Mouse (Mus musculus) liver, embryonic 14.5 days (tissue): Measurements from ENCODE around the gene Tmed9. TPM values are rescaled to one million over a fixed set of nuclear protein-coding genes. Genes with fewer than 3 reads are reported as not detected.
"Not testable (repeated sequence)": the region's sequence is repeated elsewhere in the genome, so short reads cannot be mapped to it uniquely, and the experiment has no call there.

Source experiments
- ATAC-seq: fragments of 200-750 bp; cut with Nextera tagmentation; 2 replicates; pipeline ENCODE4 v1.8.0; 2017; ENCODE audit warnings: moderate number of reproducible peaks, mild to moderate bottlenecking, moderate library complexity; ENCODE audit not compliant: insufficient read depth
- DNase-seq, 3 experiments: peaks; one replicate each; pipeline ENCODE4 v3.0.0-alpha.2; 2012 to 2013; ENCODE audit warnings: low read depth in 3 of 3, low spot score in 3 of 3
- H3K27ac ChIP-seq: fragments of 300-500 bp; sonication (generic); 2 replicates; pipeline ENCODE4 v1.5.1; 2014; ENCODE audit warnings: moderate library complexity, mild to moderate bottlenecking, control low read depth, inconsistent platforms
- H3K27me3 ChIP-seq: fragments of 300-500 bp; sonication (generic); 2 replicates; pipeline ENCODE4 v1.6.1; 2014; ENCODE audit warnings: mild to moderate bottlenecking, low read length, moderate library complexity; ENCODE audit not compliant: control insufficient read depth, insufficient read depth
- H3K36me3 ChIP-seq: fragments of 300-500 bp; sonication (generic); replicated peaks from 2 replicates; pipeline ENCODE4 v1.6.1; 2014; ENCODE audit warnings: low read depth; ENCODE audit not compliant: control insufficient read depth, insufficient read depth
- H3K4me1 ChIP-seq, 2 experiments: fragments of 200-500 bp in 1 of 2; fragments of 300-500 bp in 1 of 2; sonication (generic) in 1 of 2; replicated peaks; 2 replicates each; pipeline ENCODE4 v1.6.1; 2012 to 2014; ENCODE audit warnings: antibody characterized with exemption in 1 of 2, inconsistent platforms in 1 of 2, low read length in 1 of 2; ENCODE audit not compliant: control insufficient read depth in 2 of 2, insufficient read depth in 2 of 2
- H3K4me2 ChIP-seq: fragments of 300-500 bp; sonication (generic); 2 replicates; pipeline ENCODE4 v1.6.1; 2014; ENCODE audit warnings: low read depth, mild to moderate bottlenecking, control low read depth, moderate library complexity
- H3K4me3 ChIP-seq, 2 experiments: fragments of 200-500 bp in 1 of 2; fragments of 300-500 bp in 1 of 2; sonication (generic) in 1 of 2; 2 replicates each; pipeline ENCODE4 v1.5.1; 2012 to 2014; ENCODE audit warnings: low read depth in 2 of 2, low read length in 2 of 2, mild to moderate bottlenecking in 2 of 2, control low read depth in 1 of 2, inconsistent platforms in 1 of 2, moderate library complexity in 1 of 2; ENCODE audit not compliant: insufficient read depth in 1 of 2
- H3K9ac ChIP-seq: fragments of 300-500 bp; sonication (generic); replicated peaks from 2 replicates; pipeline ENCODE4 v1.6.1; 2014; ENCODE audit warnings: mild to moderate bottlenecking, control low read depth, moderate library complexity
- H3K9me3 ChIP-seq: fragments of 300-500 bp; sonication (generic); 2 replicates; pipeline ENCODE4 v1.6.1; 2016; ENCODE audit warnings: low read length, mixed read lengths; ENCODE audit not compliant: control insufficient read depth
- CTCF ChIP-seq: IDR thresholded peaks from 2 replicates; pipeline ENCODE4 v1.5.1; 2016; ENCODE audit warnings: antibody characterized with exemption, low read depth, control low read depth
- EP300 ChIP-seq: IDR thresholded peaks from 2 replicates; pipeline ENCODE4 v1.6.1; 2016; ENCODE audit warnings: antibody characterized with exemption, low read depth
- WGBS: fragments of 180-500 bp; shearing (Covaris S2); extraction: QIAGEN DNeasy Blood & Tissue Kit; methylation state at CpG from one replicate; pipeline ENCODE4 v1.1.7; 2014; ENCODE audit not compliant: insufficient replicate concordance; 5-methylcytosine and 5-hydroxymethylcytosine counted together
- polyA plus RNA-seq, 2 experiments: library from polyadenylated mRNA; depleted of rRNA in 1 of 2; stranded (reverse) in 1 of 2; unstranded in 1 of 2; fragments of >200 nt; fragmentation: Nextera tagmentation in 1 of 2; extraction: Ambion mirVana in 1 of 2; gene quantifications; 2 replicates each; pipeline versions ENCODE4 v1.2.1 to v1.2.3; 2012 to 2014

Gene Tmed9
- polyA plus RNA-seq, 2 experiments: 20.7 to 58.3 TPM

DNA sequence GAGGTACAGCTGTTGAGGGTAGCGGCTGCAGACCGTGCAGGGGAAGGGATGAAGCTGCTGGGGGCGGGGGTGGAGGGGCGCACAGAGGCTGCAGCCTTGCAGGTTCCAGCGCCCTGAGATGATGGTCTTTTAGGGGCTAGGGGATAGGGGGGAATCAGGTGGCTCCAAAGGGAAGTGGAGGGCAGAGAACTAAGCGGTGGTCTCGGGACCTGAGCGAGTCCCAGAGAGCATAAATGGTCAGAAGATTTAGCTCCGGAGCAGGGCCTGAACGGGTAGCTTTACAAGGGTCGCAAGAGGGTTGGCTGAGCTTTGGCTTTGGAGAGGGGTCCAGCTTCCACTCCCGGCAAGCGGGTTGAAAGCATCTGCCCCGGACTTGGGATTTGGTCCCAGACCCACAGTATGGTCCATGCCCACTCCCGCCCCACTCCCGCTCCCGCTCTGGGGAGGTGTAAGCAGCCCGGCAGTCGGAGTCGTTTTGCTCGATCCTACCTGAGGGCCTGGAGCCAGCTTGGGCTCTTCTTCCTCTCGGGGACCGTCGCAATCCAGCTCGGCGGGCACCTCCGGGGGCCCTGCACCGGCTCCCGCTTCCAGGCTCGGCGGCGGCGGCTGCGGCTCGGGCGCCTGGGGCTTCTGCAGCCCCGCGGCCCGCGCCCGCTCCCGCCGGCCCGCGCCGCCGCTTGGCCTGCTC lies 3.1 kb upstream of the Tmed9 start:
- 1% methylated on average over 39 of the region's 47 CpGs for WGBS
- peak overlapping the region; percentile 81 for H3K4me2 ChIP-seq
- peak overlapping the region; percentile 91 for H3K9ac ChIP-seq
- H3K27ac ChIP-seq: peak overlapping the region; percentile 56
- no peaks in the 10 kb centered on the region for H3K27me3 ChIP-seq
- ATAC-seq (peak; percentile 72), DNase-seq (no peak)
- no peak for TF ChIP-seq CTCF
- no peak for TF ChIP-seq EP300
- H3K4me3 ChIP-seq: peak overlapping the region; percentile 86 to 94
- peaks cover 8 to 16% of the 10 kb centered on the region in 2 experiments for H3K4me1 ChIP-seq
- H3K36me3 ChIP-seq: no peaks in the 10 kb centered on the region; the same call in 1 of the 2 replicates
- H3K9me3 ChIP-seq: no peaks in the 10 kb centered on the region

DNA sequence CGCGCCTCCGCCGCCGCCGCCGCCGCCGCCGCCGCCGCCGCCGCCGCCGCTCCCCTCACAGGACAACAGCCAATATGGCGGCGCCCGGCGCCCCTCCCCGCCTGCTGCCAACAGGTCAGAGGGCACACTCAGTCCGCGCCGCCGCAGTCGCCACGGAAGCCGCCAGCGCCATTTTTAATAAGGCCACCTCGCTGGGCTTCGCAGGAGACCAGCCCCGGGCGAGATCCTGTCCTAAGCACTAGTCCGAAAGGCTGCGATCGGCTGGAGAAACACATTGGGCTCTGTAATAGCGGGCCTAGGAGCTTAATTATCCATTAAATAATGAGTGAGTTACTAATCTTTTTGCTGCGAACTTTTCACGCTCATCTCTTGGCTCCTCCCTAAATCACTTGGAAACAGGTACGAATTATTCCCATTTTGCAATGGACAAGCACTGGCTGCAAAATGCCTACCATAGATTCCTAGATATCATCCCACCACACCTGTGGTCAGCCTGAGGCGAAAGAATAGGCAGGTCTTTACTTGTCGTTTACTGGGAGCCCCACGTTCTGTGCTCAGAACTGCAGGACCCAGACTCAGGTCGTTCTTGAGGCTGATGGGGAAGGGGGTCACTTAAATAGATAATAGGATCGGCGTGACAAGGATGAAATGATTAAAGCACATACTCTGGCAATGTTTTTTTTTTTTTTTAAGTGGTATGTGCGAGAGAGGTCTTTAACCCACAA lies 2.3 kb upstream of the Tmed9 start, which contains the start of gene Fam193b:
Gene Fam193b (minus strand): TSS at position 94 of the 725 bp plus-strand sequence.
- Histone ChIP-seq H3K4me3 (peak within 1 kb of the TSS; percentile 86 to 94), H3K27ac (peak within 1 kb of the TSS; percentile 56), H3K27me3 (no peaks in the 10 kb centered on the region), H3K4me1 (peaks cover 8 to 16% of the 10 kb centered on the region in 2 experiments), H3K9ac (peak within 1 kb of the TSS; percentile 91), H3K9me3 (no peaks in the 10 kb centered on the region), H3K36me3 (no peaks in the 10 kb centered on the region), H3K4me2 (peak within 1 kb of the TSS; percentile 86)
- DNase-seq (peak; percentile 82 to 87 (median 84)), ATAC-seq (peak; percentile 93)
- WGBS: 1% methylated on average over 45 of the region's 47 CpGs
- TF ChIP-seq CTCF (no peak), EP300 (no peak)

DNA sequence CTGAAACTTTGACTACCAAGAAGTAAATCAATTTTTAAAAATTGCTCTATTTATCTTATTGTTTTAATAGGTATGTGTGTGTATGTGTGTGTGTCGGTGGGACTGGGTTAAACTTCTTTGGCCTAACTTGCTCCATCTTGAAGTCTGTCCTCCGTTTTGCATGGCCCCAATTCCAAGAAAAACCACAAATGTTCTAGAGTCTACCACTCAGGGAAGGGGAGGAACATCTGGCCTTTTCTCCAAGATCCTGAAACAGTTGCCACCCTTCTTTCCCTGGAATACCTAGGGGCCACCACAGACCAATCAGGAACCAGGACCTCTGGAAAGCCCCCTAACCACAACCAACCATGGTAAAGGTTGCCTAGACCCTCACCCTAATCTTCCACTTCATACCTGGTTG lies 1.6 kb upstream of the Tmed9 start:
- no peak overlapping the region for H3K27ac ChIP-seq
- DNase-seq: peak in 1 of 3 experiments; percentile 56
- no peak for ATAC-seq
- H3K36me3 ChIP-seq: no peaks in the 10 kb centered on the region
- H3K4me1 ChIP-seq: peaks cover 8 to 16% of the 10 kb centered on the region in 2 experiments
- H3K27me3 ChIP-seq: no peaks in the 10 kb centered on the region
- no peaks in the 10 kb centered on the region for H3K9me3 ChIP-seq
- H3K4me2 ChIP-seq: peak overlapping the region; percentile 86
- TF ChIP-seq EP300 (no peak), CTCF (no peak)
- H3K4me3 ChIP-seq: no peak overlapping the region
- no peak overlapping the region for H3K9ac ChIP-seq
- 30% methylated on average over 2 of the region's 2 CpGs for WGBS

DNA sequence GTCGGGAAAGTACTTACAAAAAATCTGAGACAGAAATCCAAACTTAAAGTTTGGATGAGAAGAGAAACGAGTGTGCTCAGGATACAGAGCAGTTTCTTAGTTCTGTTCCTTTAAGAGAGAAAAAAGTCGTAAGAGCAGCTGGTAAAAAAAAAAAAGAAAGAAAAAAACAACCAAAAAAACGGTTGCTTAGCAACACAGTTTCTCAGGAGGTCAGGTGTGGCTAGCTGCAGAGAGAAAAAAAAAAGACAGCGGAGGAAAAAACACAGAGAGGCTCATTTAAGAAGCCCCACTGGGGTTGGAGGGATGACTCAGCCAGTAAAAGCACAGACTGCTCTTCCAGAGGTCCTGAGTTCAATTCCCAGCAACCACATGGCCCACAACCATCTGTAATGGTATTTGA lies 789 bp downstream of the Tmed9 start:
- no peak overlapping the region for H3K4me2 ChIP-seq
- WGBS: 58% methylated on average over 5 of the region's 5 CpGs

DNA sequence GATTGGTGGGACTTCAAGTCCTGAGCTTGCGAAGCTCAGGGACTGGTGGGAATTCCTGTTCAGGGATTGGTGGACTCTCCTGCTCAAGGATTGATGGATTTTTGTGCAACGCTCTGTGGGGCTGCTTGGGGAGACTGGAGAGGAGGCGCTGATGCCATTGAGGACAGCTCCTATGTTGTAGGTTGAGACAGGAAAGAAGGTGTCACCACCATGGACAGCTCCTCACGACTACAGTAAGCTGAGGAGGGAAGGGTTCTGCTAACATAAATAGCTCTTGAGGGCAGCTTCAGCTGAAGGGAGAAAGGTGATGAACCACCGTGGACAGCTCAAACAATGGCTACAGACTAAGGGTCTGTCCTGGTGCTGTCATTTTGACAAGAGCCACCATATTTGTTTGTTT lies 2.4 kb downstream of the Tmed9 start:
- Histone ChIP-seq H3K27ac (no peak overlapping the region), H3K4me2 (no peak overlapping the region), H3K4me1 (peaks cover 5 to 9% of the 10 kb centered on the region in 2 experiments), H3K9ac (no peak overlapping the region), H3K36me3 (no peaks in the 10 kb centered on the region), H3K4me3 (no peak overlapping the region), H3K27me3 (no peaks in the 10 kb centered on the region), H3K9me3 (no peaks in the 10 kb centered on the region)
- ATAC-seq: no peak
- TF ChIP-seq EP300 (no peak), CTCF (no peak)
- no peak for DNase-seq
- WGBS: 40% methylated on average over 5 of the region's 5 CpGs

More for the DNA sequence above, 789 bp downstream of the Tmed9 start:
- Histone ChIP-seq H3K9me3 (no peaks in the 10 kb centered on the region), H3K9ac (no peak overlapping the region), H3K4me1 (peaks cover 6 to 15% of the 10 kb centered on the region in 2 experiments), H3K36me3 (no peaks in the 10 kb centered on the region), H3K27ac (no peak overlapping the region), H3K27me3 (no peaks in the 10 kb centered on the region), H3K4me3 (no peak overlapping the region)
- ATAC-seq: no peak
- DNase-seq: no peak
- no peak for TF ChIP-seq CTCF

DNA sequence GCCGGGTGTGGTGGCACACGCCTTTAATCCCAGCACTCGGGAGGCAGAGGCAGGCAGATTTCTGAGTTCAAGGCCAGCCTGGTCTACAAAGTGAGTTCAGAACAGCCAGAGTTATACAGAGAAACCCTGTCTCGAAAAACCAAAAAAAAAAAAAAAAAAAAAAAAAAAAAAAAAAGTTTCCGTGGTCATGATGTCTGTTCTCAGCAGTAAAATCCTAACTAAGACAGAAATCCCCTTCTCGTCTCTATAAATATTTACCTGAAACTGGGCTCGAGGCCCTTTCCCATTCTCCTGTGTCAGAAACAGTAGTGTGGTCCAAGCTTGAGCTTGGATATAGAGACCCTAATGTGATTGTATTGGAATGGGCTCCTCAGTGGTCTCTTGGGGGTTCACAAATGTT lies 3.3 kb downstream of the Tmed9 start:
- H3K27ac ChIP-seq, H3K4me1 ChIP-seq, H3K27me3 ChIP-seq, H3K4me2 ChIP-seq, H3K36me3 ChIP-seq, ATAC-seq, H3K9ac ChIP-seq, DNase-seq, H3K9me3 ChIP-seq, H3K4me3 ChIP-seq: not testable (repeated sequence)
- WGBS: 56% methylated on average over 7 of the region's 7 CpGs
